In genomic region chr2:28799575-28799974, GRCm38 (mm10) we compare ENCODE assay signal across 24 mouse cellular contexts. TPM values are rescaled to one million over a fixed set of nuclear protein-coding genes. Genes with fewer than 3 reads are reported as not detected.
DNase-seq lines count a peak whose midpoint lies in the region; ATAC-seq lines count a peak whose summit lies in the region.
"Had no signal": no experiment of that assay in that cellular context is flagged by ENCODE, and none has a peak within 500 bp of the region (broad histone marks: within the 10 kb centered on the region; RNA-seq: fewer than 3 reads in every experiment).

No protein-coding gene starts in this region.

- no peak for ATAC-seq in embryonic facial prominence, embryonic 11.5 days (replicated peaks; ENCODE audit: insufficient number of reproducible peaks, low FRiP score, low TSS enrichment, low read depth)
- ATAC-seq: forebrain, embryonic 15.5 days; hindbrain, embryonic 16.5 days; inflammation-experienced regulatory T-cells, adult 6 months; intestine, embryonic 16.5 days; Patski had no signal

- no peak overlapping the region for H3K9ac ChIP-seq in embryonic facial prominence, embryonic 11.5 days (replicated peaks; ENCODE audit: low read length)
- H3K9ac ChIP-seq: embryonic facial prominence, embryonic 15.5 days; forebrain, embryonic 15.5 days; hindbrain, embryonic 13.5 days had no signal

- no peaks in the 10 kb centered on the region for H3K27me3 ChIP-seq in embryonic facial prominence, embryonic 11.5 days (ENCODE audit: control insufficient read depth, insufficient read depth, low read length)

- 49% methylated on average over 2 of the region's 2 CpGs for WGBS in embryonic facial prominence, embryonic 11.5 days

- no peaks in the 10 kb centered on the region; the same call in 1 of the 2 replicates for H3K4me1 ChIP-seq in embryonic facial prominence, embryonic 11.5 days (ENCODE audit: control insufficient read depth, insufficient read depth, low read length)

- H3K4me3 ChIP-seq in embryonic facial prominence, embryonic 11.5 days (ENCODE audit: low read depth, low read length) = no peak overlapping the region
- H3K4me3 ChIP-seq: embryonic facial prominence, embryonic 15.5 days; forebrain, embryonic 15.5 days; gastrocnemius, adult 2 months; hindbrain, embryonic 10.5 days; hindbrain, embryonic 13.5 days had no signal

- H3K27ac ChIP-seq in embryonic facial prominence, embryonic 11.5 days (replicated peaks; ENCODE audit: low read depth, low read length) = no peak overlapping the region
- H3K27ac ChIP-seq: embryonic facial prominence, embryonic 15.5 days; gastrocnemius, adult 2 months; hindbrain, embryonic 10.5 days had no signal

- H3K36me3 ChIP-seq in embryonic facial prominence, embryonic 11.5 days (replicated peaks; ENCODE audit: control insufficient read depth, insufficient read depth, low read depth, low read length) = no peaks in the 10 kb centered on the region
- H3K36me3 ChIP-seq: embryonic facial prominence, embryonic 15.5 days; forebrain, embryonic 15.5 days; hindbrain, embryonic 10.5 days; hindbrain, embryonic 13.5 days had no signal

- DNase-seq in embryo, embryonic 10.5 days (ENCODE audit: low spot score) = peak; percentile 28
- no peak for DNase-seq in embryo, embryonic 9.5 days (ENCODE audit: extremely low spot score)
- peak; percentile 70 for DNase-seq in embryonic facial prominence, embryonic 11.5 days (ENCODE audit: low spot score)
- peak; percentile 54 for DNase-seq in hindlimb bud, embryonic 11.5 days (ENCODE audit: extremely low spot score, low read depth, low spot score)
- no peak for DNase-seq in spleen, adult 12 weeks (ENCODE audit: low spot score)
- no peak for DNase-seq in cerebellum, postnatal 14 days
- DNase-seq in frontal cortex, postnatal 36 days (ENCODE audit: low spot score in 2 of 2) = no peak
- DNase-seq: adrenal gland, postnatal 10 days; adrenal gland, postnatal 36 days; cerebellum, adult 18-20 months; cerebellum, adult 9-10 months; cerebellum, postnatal 36 days; gastrocnemius, adult 2 months; gastrocnemius, postnatal 14 days; heart, adult 11 months had no signal

- H3K4me2 ChIP-seq in embryonic facial prominence, embryonic 11.5 days (ENCODE audit: low read depth, low read length) = no peak overlapping the region
- H3K4me2 ChIP-seq: embryonic facial prominence, embryonic 15.5 days; forebrain, embryonic 15.5 days; heart, embryonic 11.5 days; hindbrain, embryonic 13.5 days had no signal

- H3K9me3 ChIP-seq in embryonic facial prominence, embryonic 11.5 days (replicated peaks; ENCODE audit: control insufficient read depth, low read length) = no peaks in the 10 kb centered on the region
- H3K9me3 ChIP-seq: embryonic facial prominence, embryonic 15.5 days; forebrain, embryonic 15.5 days; hindbrain, embryonic 10.5 days; hindbrain, embryonic 13.5 days had no signal

RNA-seq across cellular contexts. Expression of gene Gtf3c4, which starts 40.6 kb away (rescaled TPM):
- polyA plus RNA-seq in embryonic facial prominence, embryonic 11.5 days (2014; fragmentation: Nextera tagmentation; extraction: Ambion mirVana) = 30.1 and 30.9 TPM in 2 replicates

RNA-seq across cellular contexts. Expression of gene Ddx31, which starts 40.6 kb away (rescaled TPM):
- polyA plus RNA-seq in embryonic facial prominence, embryonic 11.5 days (2014; fragmentation: Nextera tagmentation; extraction: Ambion mirVana) = 18.6 and 20.0 TPM in 2 replicates

Comparison
In these comparisons a context has a peak if more than half of its experiments do, and no peak if none do; other contexts are left out.
1. DNase-seq: peak in embryo, embryonic 10.5 days (single experiment), embryonic facial prominence, embryonic 11.5 days (single experiment) and hindlimb bud, embryonic 11.5 days (single experiment); none in embryo, embryonic 9.5 days (single experiment), spleen, adult 12 weeks (single experiment), cerebellum, postnatal 14 days (0 of 2) and frontal cortex, postnatal 36 days (0 of 2).